Comparison of ENCODE assay signal across 8 mouse cellular contexts in genomic region chr3:84333400-84334349, GRCm38 (mm10). TPM values are rescaled to one million over a fixed set of nuclear protein-coding genes. Genes with fewer than 3 reads are reported as not detected.
DNase-seq lines count a peak whose midpoint lies in the region; ATAC-seq and TF ChIP-seq lines count a peak whose summit lies in the region.

No protein-coding gene starts in this region.

- H3K27me3 ChIP-seq in E14TG2a.4 (ENCODE audit: insufficient read depth, low read length): peaks cover 16% of the 10 kb centered on the region; the same call in 1 of the 2 replicates
- 0 out of 2 replicates have a peak, but pooled peaks cover 3% of the 10 kb centered on the region for H3K27me3 ChIP-seq in heart, postnatal 0 days (ENCODE audit: control insufficient read depth, insufficient read depth, low read length)
- no peaks in the 10 kb centered on the region for H3K27me3 ChIP-seq in lung, postnatal 0 days (replicated peaks; ENCODE audit: insufficient read depth, low read length)

- H3K4me3 ChIP-seq in E14TG2a.4 (replicated peaks; ENCODE audit: low read length): peak overlapping the region; percentile 57
- H3K4me3 ChIP-seq in heart, postnatal 0 days (ENCODE audit: low read depth, low read length): no peak overlapping the region
- no peak overlapping the region for H3K4me3 ChIP-seq in lung, postnatal 0 days (ENCODE audit: low read depth, low read length)

- peak; percentile 31 for TF ChIP-seq CTCF in E14TG2a.4 (conservative IDR thresholded peaks at IDR 0.05; ENCODE audit: low read length)
- peak; percentile 55 for TF ChIP-seq CTCF in heart, postnatal 0 days (IDR thresholded peaks at IDR 0.05; ENCODE audit: low read depth)
- peak; percentile 75 for TF ChIP-seq CTCF in lung, postnatal 0 days (IDR thresholded peaks at IDR 0.05)

- TF ChIP-seq EP300 in heart, postnatal 0 days (IDR thresholded peaks at IDR 0.05; ENCODE audit: low read depth): no peak
- no peak for TF ChIP-seq EP300 in lung, postnatal 0 days (IDR thresholded peaks at IDR 0.05)

- H3K9me3 ChIP-seq in E14TG2a.4 (ENCODE audit: low read length): peaks cover 8% of the 10 kb centered on the region; the same call in 1 of the 2 replicates
- H3K9me3 ChIP-seq in heart, postnatal 0 days (replicated peaks; ENCODE audit: control insufficient read depth, low read length): no peaks in the 10 kb centered on the region
- no peaks in the 10 kb centered on the region for H3K9me3 ChIP-seq in lung, postnatal 0 days (ENCODE audit: low read length)

- peak; percentile 91 for DNase-seq in 416B (ENCODE audit: low read depth)
- DNase-seq in heart, postnatal 0 days (ENCODE audit: low spot score): no peak
- DNase-seq in kidney, postnatal 36 days: peak; percentile 52 to 81
- peak; percentile 73 for DNase-seq in lung, postnatal 0 days (ENCODE audit: low spot score)
- peak; percentile 63 for DNase-seq in ovary, postnatal 36 days (ENCODE audit: low spot score)
- DNase-seq in MN1 (ENCODE audit: low spot score): no peak

- peak; percentile 67 for ATAC-seq in common myeloid progenitor, adult 5-6 weeks (replicated peaks; ENCODE audit: low read depth, poor library complexity, severe bottlenecking)
- ATAC-seq in heart, postnatal 0 days (ENCODE audit: insufficient read depth, low read depth): no peak
- ATAC-seq in lung, postnatal 0 days: peak; percentile 55

- 55% methylated on average over 22 of the region's 22 CpGs for WGBS in heart, postnatal 0 days
- 47% methylated on average over 22 of the region's 22 CpGs for WGBS in lung, postnatal 0 days

- H3K4me1 ChIP-seq in E14TG2a.4 (replicated peaks; ENCODE audit: low read depth, low read length): peaks cover 48% of the 10 kb centered on the region
- H3K4me1 ChIP-seq in heart, postnatal 0 days (ENCODE audit: control insufficient read depth, insufficient read depth): no peaks in the 10 kb centered on the region
- no peaks in the 10 kb centered on the region for H3K4me1 ChIP-seq in lung, postnatal 0 days (ENCODE audit: insufficient read depth, low read depth, low read length)

- peak overlapping the region; percentile 24; the same call in 1 of the 2 replicates for H3K4me2 ChIP-seq in heart, postnatal 0 days (ENCODE audit: low read depth, low read length)
- no peak overlapping the region for H3K4me2 ChIP-seq in lung, postnatal 0 days (replicated peaks; ENCODE audit: low read depth, low read length)

- no peak overlapping the region for H3K9ac ChIP-seq in heart, postnatal 0 days (replicated peaks; ENCODE audit: low read depth, low read length)
- no peak overlapping the region for H3K9ac ChIP-seq in lung, postnatal 0 days (replicated peaks; ENCODE audit: low read depth)

- H3K36me3 ChIP-seq in E14TG2a.4 (ENCODE audit: insufficient read depth, low read length): no peaks in the 10 kb centered on the region
- H3K36me3 ChIP-seq in heart, postnatal 0 days (replicated peaks; ENCODE audit: control insufficient read depth, insufficient read depth, low read length): no peaks in the 10 kb centered on the region
- H3K36me3 ChIP-seq in lung, postnatal 0 days (ENCODE audit: insufficient read depth, low read length): no peaks in the 10 kb centered on the region

- no peak overlapping the region for H3K27ac ChIP-seq in heart, postnatal 0 days (ENCODE audit: low read depth)
- no peak overlapping the region for H3K27ac ChIP-seq in lung, postnatal 0 days (ENCODE audit: low read length)

RNA-seq across cellular contexts. Expression of gene Trim2, which starts 27.0 kb away (rescaled TPM):
- 1.7 and 3.0 TPM in 2 replicates for total RNA-seq in common myeloid progenitor, adult 5-6 weeks (2017)
- 6.1 and 11.0 TPM in 2 replicates for total RNA-seq in heart, postnatal 0 days (2014; rRNA removed; ENCODE audit: low replicate concordance)
- 4.9 and 6.0 TPM in 2 replicates for polyA plus RNA-seq in heart, postnatal 0 days (2015; fragmentation: Nextera tagmentation; extraction: Ambion mirVana)
- 18.7 and 20.0 TPM in 2 replicates for polyA plus RNA-seq in lung, postnatal 0 days (2015; fragmentation: Nextera tagmentation; extraction: Ambion mirVana)

Comparison
In these comparisons a context has a peak if more than half of its experiments do, and no peak if none do; other contexts are left out.
1. DNase-seq: peak in 416B (single experiment), kidney, postnatal 36 days (2 of 2), lung, postnatal 0 days (single experiment) and ovary, postnatal 36 days (single experiment); none in heart, postnatal 0 days (single experiment) and MN1 (single experiment).
2. Peak in every context shown above with its lines, with median percentiles within 50 percentile points of each other: CTCF ChIP-seq.